Mouse (Mus musculus) midbrain, embryonic 12.5 days (tissue): ENCODE measurements around the gene Acsm1. TPM values are rescaled to one million over a fixed set of nuclear protein-coding genes. Genes with fewer than 3 reads are reported as not detected.

ENCODE experiments used
- ATAC-seq: fragments of 200-750 bp; cut with Nextera tagmentation; 2 replicates; pipeline ENCODE4 v1.8.0; 2017; ENCODE audit warnings: low read depth, moderate TSS enrichment, moderate library complexity; ENCODE audit not compliant: low FRiP score
- H3K27ac ChIP-seq: fragments of 300-500 bp; sonication (generic); replicated peaks from 2 replicates; pipeline ENCODE4 v1.5.1; 2016; ENCODE audit warnings: mild to moderate bottlenecking
- H3K27me3 ChIP-seq: fragments of 300-500 bp; sonication (generic); 2 replicates; pipeline ENCODE4 v1.6.1; 2016; ENCODE audit warnings: mild to moderate bottlenecking
- H3K36me3 ChIP-seq: fragments of 300-500 bp; sonication (generic); 2 replicates; pipeline ENCODE4 v1.6.1; 2016
- H3K4me1 ChIP-seq: fragments of 300-500 bp; sonication (generic); 2 replicates; pipeline ENCODE4 v1.6.1; 2016
- H3K4me2 ChIP-seq: fragments of 300-500 bp; sonication (generic); replicated peaks from 2 replicates; pipeline ENCODE4 v1.6.1; 2016; ENCODE audit warnings: mild to moderate bottlenecking, moderate library complexity
- H3K4me3 ChIP-seq: fragments of 300-500 bp; sonication (generic); 2 replicates; pipeline ENCODE4 v1.5.1; 2016; ENCODE audit warnings: mild to moderate bottlenecking
- H3K9ac ChIP-seq: fragments of 300-500 bp; sonication (generic); replicated peaks from 2 replicates; pipeline ENCODE4 v1.6.1; 2016; ENCODE audit warnings: mild to moderate bottlenecking, moderate library complexity
- H3K9me3 ChIP-seq: fragments of 300-500 bp; sonication (generic); 2 replicates; pipeline ENCODE4 v1.6.1; 2016; ENCODE audit warnings: mild to moderate bottlenecking
- WGBS: fragments of 180-500 bp; shearing (Covaris S2); methylation state at CpG from one replicate; pipeline ENCODE4 v1.1.7; 2016; 5-methylcytosine and 5-hydroxymethylcytosine counted together
- polyA plus RNA-seq: library from polyadenylated mRNA; unstranded; fragments of >200 nt; fragmentation: Nextera tagmentation; extraction: Ambion mirVana; gene quantifications from 2 replicates; pipeline ENCODE4 v1.2.1, GENCODE M21; 2016

The Acsm1 gene
- polyA plus RNA-seq, 1 experiment from 2014 or later, result not detected

GRCm38 (mm10) chr7:119605926-119606663, 731 bp upstream of the Acsm1 start:
- no peaks in the 10 kb centered on the region for H3K27me3 ChIP-seq
- no peak overlapping the region for H3K4me3 ChIP-seq
- no peaks in the 10 kb centered on the region for H3K9me3 ChIP-seq
- ATAC-seq, result no peak
- no peak overlapping the region for H3K9ac ChIP-seq
- no peaks in the 10 kb centered on the region for H3K36me3 ChIP-seq
- WGBS, result 76% methylated on average over 9 of the region's 9 CpGs
- no peaks in the 10 kb centered on the region for H3K4me1 ChIP-seq
- H3K27ac ChIP-seq, result no peak overlapping the region
- H3K4me2 ChIP-seq, result no peak overlapping the region

GRCm38 (mm10) chr7:119607796-119608515, 1.1 kb downstream of the Acsm1 start:
- Histone ChIP-seq H3K4me3 (no peak overlapping the region), H3K27me3 (no peaks in the 10 kb centered on the region), H3K4me1 (no peaks in the 10 kb centered on the region), H3K9me3 (no peaks in the 10 kb centered on the region), H3K36me3 (no peaks in the 10 kb centered on the region), H3K27ac (no peak overlapping the region), H3K4me2 (no peak overlapping the region), H3K9ac (no peak overlapping the region)
- 84% methylated on average over 9 of the region's 9 CpGs for WGBS
- no peak for ATAC-seq

GRCm38 (mm10) chr7:119616531-119616930, 9.7 kb downstream of the Acsm1 start:
- H3K4me3 ChIP-seq, result no peak overlapping the region
- WGBS, result 93% methylated on average over 1 of the region's 1 CpGs
- no peak overlapping the region for H3K4me2 ChIP-seq
- H3K36me3 ChIP-seq, result no peaks in the 10 kb centered on the region
- no peaks in the 10 kb centered on the region for H3K9me3 ChIP-seq
- no peak overlapping the region for H3K27ac ChIP-seq
- H3K27me3 ChIP-seq, result no peaks in the 10 kb centered on the region
- H3K4me1 ChIP-seq, result no peaks in the 10 kb centered on the region
- H3K9ac ChIP-seq, result no peak overlapping the region
- no peak for ATAC-seq

GRCm38 (mm10) chr7:119617593-119617992, 10.8 kb downstream of the Acsm1 start:
- no peak overlapping the region for H3K4me3 ChIP-seq
- H3K4me1 ChIP-seq, result no peaks in the 10 kb centered on the region
- H3K27me3 ChIP-seq, result no peaks in the 10 kb centered on the region
- no peaks in the 10 kb centered on the region for H3K9me3 ChIP-seq
- H3K36me3 ChIP-seq, result no peaks in the 10 kb centered on the region
- no peak overlapping the region for H3K4me2 ChIP-seq
- no peak for ATAC-seq
- no peak overlapping the region for H3K9ac ChIP-seq
- WGBS, result 88% methylated on average over 6 of the region's 6 CpGs
- no peak overlapping the region for H3K27ac ChIP-seq

GRCm38 (mm10) chr7:119618209-119618935, 11.5 kb downstream of the Acsm1 start:
- H3K4me1 ChIP-seq, result no peaks in the 10 kb centered on the region
- no peak overlapping the region for H3K4me3 ChIP-seq
- H3K4me2 ChIP-seq, result no peak overlapping the region
- H3K9me3 ChIP-seq, result no peaks in the 10 kb centered on the region
- no peaks in the 10 kb centered on the region for H3K27me3 ChIP-seq
- no peaks in the 10 kb centered on the region for H3K36me3 ChIP-seq
- no peak overlapping the region for H3K27ac ChIP-seq
- ATAC-seq, result no peak
- 73% methylated on average over 4 of the region's 4 CpGs for WGBS
- no peak overlapping the region for H3K9ac ChIP-seq

- Histone ChIP-seq H3K4me1 (no peaks in the 10 kb centered on the region), H3K27ac (no peak overlapping the region), H3K9me3 (no peaks in the 10 kb centered on the region), H3K27me3 (no peaks in the 10 kb centered on the region), H3K9ac (no peak overlapping the region), H3K4me2 (no peak overlapping the region), H3K4me3 (no peak overlapping the region), H3K36me3 (no peaks in the 10 kb centered on the region)
- ATAC-seq, result no peak
Measured at GRCm38 (mm10) chr7:119620157-119620556, 13.3 kb downstream of the Acsm1 start.

GRCm38 (mm10) chr7:119638773-119639172, 31.9 kb downstream of the Acsm1 start:
- H3K4me1 ChIP-seq, result no peaks in the 10 kb centered on the region

GRCm38 (mm10) chr7:119642307-119642706, 35.5 kb downstream of the Acsm1 start:
- Histone ChIP-seq H3K27me3 (no peaks in the 10 kb centered on the region), H3K4me1 (no peaks in the 10 kb centered on the region), H3K4me2 (no peak overlapping the region), H3K9me3 (no peaks in the 10 kb centered on the region), H3K36me3 (no peaks in the 10 kb centered on the region), H3K27ac (no peak overlapping the region), H3K4me3 (no peak overlapping the region), H3K9ac (no peak overlapping the region)
- no peak for ATAC-seq
- WGBS, result 78% methylated on average over 5 of the region's 5 CpGs

More at GRCm38 (mm10) chr7:119638773-119639172, 31.9 kb downstream of the Acsm1 start:
- H3K4me2 ChIP-seq, result no peak overlapping the region
- H3K27ac ChIP-seq, result no peak overlapping the region
- H3K9me3 ChIP-seq, result no peaks in the 10 kb centered on the region
- no peak overlapping the region for H3K4me3 ChIP-seq
- H3K27me3 ChIP-seq, result no peaks in the 10 kb centered on the region
- ATAC-seq, result no peak
- no peaks in the 10 kb centered on the region for H3K36me3 ChIP-seq
- no peak overlapping the region for H3K9ac ChIP-seq

GRCm38 (mm10) chr7:119667893-119668292, 61.1 kb downstream of the Acsm1 start:
- no peak overlapping the region for H3K4me3 ChIP-seq
- no peak overlapping the region for H3K4me2 ChIP-seq
- no peaks in the 10 kb centered on the region for H3K27me3 ChIP-seq
- 86% methylated on average over 3 of the region's 3 CpGs for WGBS
- H3K9ac ChIP-seq, result no peak overlapping the region
- no peaks in the 10 kb centered on the region for H3K4me1 ChIP-seq
- no peak for ATAC-seq
- no peaks in the 10 kb centered on the region for H3K36me3 ChIP-seq
- H3K9me3 ChIP-seq, result no peaks in the 10 kb centered on the region
- H3K27ac ChIP-seq, result no peak overlapping the region

GRCm38 (mm10) chr7:119670395-119670794, 63.6 kb downstream of the Acsm1 start:
- H3K4me2 ChIP-seq, result no peak overlapping the region
- ATAC-seq, result no peak
- H3K36me3 ChIP-seq, result no peaks in the 10 kb centered on the region
- H3K9me3 ChIP-seq, result no peaks in the 10 kb centered on the region
- no peak overlapping the region for H3K4me3 ChIP-seq
- H3K27ac ChIP-seq, result no peak overlapping the region
- H3K9ac ChIP-seq, result no peak overlapping the region
- H3K4me1 ChIP-seq, result no peaks in the 10 kb centered on the region
- no peaks in the 10 kb centered on the region for H3K27me3 ChIP-seq
- WGBS, result 80% methylated on average over 5 of the region's 5 CpGs

GRCm38 (mm10) chr7:119670925-119671324, 64.1 kb downstream of the Acsm1 start:
- H3K36me3 ChIP-seq, result no peaks in the 10 kb centered on the region
- H3K4me2 ChIP-seq, result no peak overlapping the region
- H3K9ac ChIP-seq, result no peak overlapping the region
- H3K27ac ChIP-seq, result no peak overlapping the region
- ATAC-seq, result no peak
- 50% methylated on average over 6 of the region's 6 CpGs for WGBS
- no peaks in the 10 kb centered on the region for H3K9me3 ChIP-seq
- no peaks in the 10 kb centered on the region for H3K27me3 ChIP-seq
- H3K4me3 ChIP-seq, result no peak overlapping the region
- H3K4me1 ChIP-seq, result no peaks in the 10 kb centered on the region

GRCm38 (mm10) chr7:119673465-119673864, 66.6 kb downstream of the Acsm1 start:
- Histone ChIP-seq H3K9ac (no peak overlapping the region), H3K9me3 (no peaks in the 10 kb centered on the region), H3K4me2 (no peak overlapping the region), H3K27ac (no peak overlapping the region), H3K4me1 (no peaks in the 10 kb centered on the region), H3K4me3 (no peak overlapping the region), H3K36me3 (no peaks in the 10 kb centered on the region), H3K27me3 (no peaks in the 10 kb centered on the region)
- ATAC-seq, result peak; percentile 60; the same call in 1 of the 2 replicates
- WGBS, result 20% methylated on average over 6 of the region's 6 CpGs
